Mouse (Mus musculus) ES-Bruce4 (cell line): ENCODE data around the gene Cpa5. TPM values are rescaled to one million over a fixed set of nuclear protein-coding genes. Genes with fewer than 3 reads are reported as not detected.

Source experiments
- H3K27ac ChIP-seq: 2 replicates; pipeline ENCODE4 v1.5.1; 2012; ENCODE audit warnings: low read length, inconsistent platforms; ENCODE audit not compliant: insufficient read depth
- H3K27me3 ChIP-seq: 2 replicates; pipeline ENCODE4 v1.6.1; 2012; ENCODE audit warnings: mild to moderate bottlenecking, low read length, inconsistent platforms; ENCODE audit not compliant: control insufficient read depth, poor library complexity, insufficient read depth, severe bottlenecking
- H3K36me3 ChIP-seq: 2 replicates; pipeline ENCODE4 v1.6.1; 2012; ENCODE audit warnings: inconsistent platforms, mild to moderate bottlenecking, low read length, moderate library complexity; ENCODE audit not compliant: control insufficient read depth, poor library complexity, insufficient read depth, severe bottlenecking
- H3K4me1 ChIP-seq: one replicate; pipeline ENCODE4 v1.8.1; 2011; ENCODE audit warnings: low read length; ENCODE audit not compliant: control insufficient read depth, insufficient read depth
- H3K4me3 ChIP-seq: 2 replicates; pipeline ENCODE4 v1.5.1; 2011; ENCODE audit warnings: low read depth, mild to moderate bottlenecking, low read length
- H3K9ac ChIP-seq: 2 replicates; pipeline ENCODE4 v1.6.1; 2012; ENCODE audit warnings: low read depth, mild to moderate bottlenecking, inconsistent platforms; ENCODE audit not compliant: poor library complexity, severe bottlenecking
- H3K9me3 ChIP-seq: replicated peaks from 2 replicates; pipeline ENCODE4 v1.6.1; 2012; ENCODE audit warnings: mild to moderate bottlenecking, low read length, inconsistent platforms; ENCODE audit not compliant: control insufficient read depth, poor library complexity, insufficient read depth, severe bottlenecking
- CTCF ChIP-seq: IDR thresholded peaks from one replicate; pipeline ENCODE4 v1.8.1; 2011; ENCODE audit warnings: low read depth, low read length
- EP300 ChIP-seq: IDR thresholded peaks from 2 replicates; pipeline ENCODE4 v1.6.1; 2011; ENCODE audit warnings: low read depth, low read length; ENCODE audit not compliant: insufficient read depth
- POLR2A ChIP-seq: IDR thresholded peaks from one replicate; pipeline ENCODE4 v1.8.1; 2011; ENCODE audit warnings: low read length; ENCODE audit not compliant: insufficient read depth
- polyA plus RNA-seq: library from polyadenylated mRNA; stranded (reverse); fragments of >200 nt; gene quantifications from 2 replicates; pipeline ENCODE4 v1.2.4, GENCODE M21; 2011; ENCODE audit warnings: low read depth; ENCODE audit not compliant: missing spikeins, insufficient read depth, insufficient read length

The Cpa5 gene
- polyA plus RNA-seq, 1 experiment = not detected

- H3K4me1 ChIP-seq = no peaks in the 10 kb centered on the region
- TF ChIP-seq CTCF = no peak
- no peak for TF ChIP-seq EP300
- no peak for TF ChIP-seq POLR2A
- H3K27me3 ChIP-seq = no peaks in the 10 kb centered on the region
- H3K36me3 ChIP-seq = no peaks in the 10 kb centered on the region
- no peak overlapping the region for H3K27ac ChIP-seq
- H3K4me3 ChIP-seq = no peak overlapping the region
- H3K9me3 ChIP-seq = no peaks in the 10 kb centered on the region
- H3K9ac ChIP-seq = no peak overlapping the region
Measured at GRCm38 (mm10) chr6:30617020-30617958, 6.5 kb downstream of the Cpa5 start.

GRCm38 (mm10) chr6:30617959-30618590, 7.3 kb downstream of the Cpa5 start:
- Histone ChIP-seq H3K9ac (no peak overlapping the region), H3K4me1 (no peaks in the 10 kb centered on the region), H3K27me3 (no peaks in the 10 kb centered on the region), H3K27ac (no peak overlapping the region), H3K9me3 (no peaks in the 10 kb centered on the region), H3K36me3 (no peaks in the 10 kb centered on the region), H3K4me3 (no peak overlapping the region)
- TF ChIP-seq CTCF = no peak
- no peak for TF ChIP-seq EP300
- no peak for TF ChIP-seq POLR2A

- no peaks in the 10 kb centered on the region for H3K27me3 ChIP-seq
- no peak for TF ChIP-seq POLR2A
- no peak for TF ChIP-seq EP300
- no peak overlapping the region for H3K27ac ChIP-seq
- H3K36me3 ChIP-seq = no peaks in the 10 kb centered on the region
- H3K9ac ChIP-seq = no peak overlapping the region
- no peaks in the 10 kb centered on the region for H3K4me1 ChIP-seq
- no peak overlapping the region for H3K4me3 ChIP-seq
- no peaks in the 10 kb centered on the region for H3K9me3 ChIP-seq
Measured at GRCm38 (mm10) chr6:30618735-30619134, 7.9 kb downstream of the Cpa5 start.

GRCm38 (mm10) chr6:30619606-30620005, 8.8 kb downstream of the Cpa5 start:
- no peaks in the 10 kb centered on the region for H3K27me3 ChIP-seq
- H3K36me3 ChIP-seq = no peaks in the 10 kb centered on the region
- no peaks in the 10 kb centered on the region for H3K9me3 ChIP-seq
- H3K27ac ChIP-seq = no peak overlapping the region
- H3K9ac ChIP-seq = no peak overlapping the region
- TF ChIP-seq POLR2A = no peak
- no peak for TF ChIP-seq EP300
- TF ChIP-seq CTCF = no peak
- no peaks in the 10 kb centered on the region for H3K4me1 ChIP-seq
- H3K4me3 ChIP-seq = no peak overlapping the region

GRCm38 (mm10) chr6:30620591-30620990, 9.8 kb downstream of the Cpa5 start:
- H3K4me3 ChIP-seq = no peak overlapping the region
- no peaks in the 10 kb centered on the region for H3K4me1 ChIP-seq
- no peak overlapping the region for H3K9ac ChIP-seq
- no peaks in the 10 kb centered on the region for H3K9me3 ChIP-seq
- no peaks in the 10 kb centered on the region for H3K27me3 ChIP-seq
- no peaks in the 10 kb centered on the region for H3K36me3 ChIP-seq
- no peak for TF ChIP-seq EP300
- no peak for TF ChIP-seq CTCF
- no peak for TF ChIP-seq POLR2A
- H3K27ac ChIP-seq = no peak overlapping the region

- TF ChIP-seq POLR2A (no peak), EP300 (no peak), CTCF (no peak)
- no peak overlapping the region for H3K9ac ChIP-seq
- no peak overlapping the region for H3K4me3 ChIP-seq
- no peak overlapping the region for H3K27ac ChIP-seq
- no peaks in the 10 kb centered on the region for H3K36me3 ChIP-seq
- H3K9me3 ChIP-seq = no peaks in the 10 kb centered on the region
- H3K27me3 ChIP-seq = no peaks in the 10 kb centered on the region
- H3K4me1 ChIP-seq = no peaks in the 10 kb centered on the region
Measured at GRCm38 (mm10) chr6:30620994-30621393, 10.2 kb downstream of the Cpa5 start.
